Mouse (Mus musculus): ENCODE results near the gene Rtf2.

DNA sequence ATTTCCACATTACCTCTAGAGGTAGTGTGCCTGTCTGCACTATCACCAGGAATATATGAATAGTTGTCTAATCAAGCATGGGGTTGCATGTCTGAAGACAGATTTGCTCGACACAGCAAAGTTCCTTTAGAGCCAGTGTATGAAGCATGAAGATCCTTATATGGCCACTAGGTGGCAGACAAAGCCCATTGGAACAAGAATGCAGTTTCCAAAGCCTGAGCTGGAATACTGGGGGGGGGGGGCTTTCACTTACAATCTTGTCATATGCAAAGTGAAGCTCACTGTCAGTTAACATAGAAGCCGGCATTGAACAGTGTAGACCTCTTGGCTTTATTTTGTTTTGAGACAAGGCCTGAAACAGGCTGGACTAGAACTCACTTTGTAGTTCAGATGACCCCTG, 37.5 kb downstream of the Rtf2 start:
- TF ChIP-seq CTCF (IDR thresholded peaks at IDR 0.05; ENCODE audit: low read depth, low read length) = peak; percentile 65
- TF ChIP-seq GATA1 (IDR thresholded peaks at IDR 0.05; ENCODE audit: borderline replicate concordance, low read length) = no peak
- no peak for TF ChIP-seq TAL1 (conservative IDR thresholded peaks at IDR 0.05; ENCODE audit: low read depth, low read length)
